Mouse (Mus musculus) limb, embryonic 12.5 days (tissue): ENCODE results near the gene Tspyl3. TPM values are rescaled to one million over a fixed set of nuclear protein-coding genes. Genes with fewer than 3 reads are reported as not detected.

Experiments
- ATAC-seq: fragments of 200-750 bp; cut with Nextera tagmentation; 2 replicates; pipeline ENCODE4 v1.8.0; 2017; ENCODE audit warnings: low read depth, moderate TSS enrichment; ENCODE audit not compliant: insufficient number of reproducible peaks, insufficient read depth, low FRiP score, low TSS enrichment
- H3K27ac ChIP-seq: fragments of 300-500 bp; sonication (generic); 2 replicates; pipeline ENCODE4 v1.5.1; 2016; ENCODE audit warnings: mild to moderate bottlenecking, moderate library complexity
- H3K27me3 ChIP-seq: fragments of 300-500 bp; sonication (generic); 2 replicates; pipeline ENCODE4 v1.6.1; 2016; ENCODE audit warnings: mild to moderate bottlenecking, moderate library complexity
- H3K36me3 ChIP-seq: fragments of 300-500 bp; sonication (generic); 2 replicates; pipeline ENCODE4 v1.6.1; 2016; ENCODE audit warnings: mild to moderate bottlenecking, moderate library complexity
- H3K4me1 ChIP-seq: fragments of 300-500 bp; sonication (generic); replicated peaks from 2 replicates; pipeline ENCODE4 v1.6.1; 2016
- H3K4me2 ChIP-seq: fragments of 300-500 bp; sonication (generic); 2 replicates; pipeline ENCODE4 v1.6.1; 2016; ENCODE audit warnings: mild to moderate bottlenecking, moderate library complexity
- H3K4me3 ChIP-seq: fragments of 300-500 bp; sonication (generic); replicated peaks from 2 replicates; pipeline ENCODE4 v1.5.1; 2016; ENCODE audit warnings: mild to moderate bottlenecking
- H3K9ac ChIP-seq: fragments of 300-500 bp; sonication (generic); replicated peaks from 2 replicates; pipeline ENCODE4 v1.6.1; 2016; ENCODE audit warnings: mild to moderate bottlenecking, moderate library complexity
- H3K9me3 ChIP-seq: fragments of 300-500 bp; sonication (generic); 2 replicates; pipeline ENCODE4 v1.6.1; 2016; ENCODE audit warnings: mild to moderate bottlenecking, moderate library complexity
- WGBS: fragments of 180-500 bp; shearing (Covaris S2); methylation state at CpG from one replicate; pipeline ENCODE4 v1.1.7; 2016; 5-methylcytosine and 5-hydroxymethylcytosine counted together
- polyA plus RNA-seq: library from polyadenylated mRNA; unstranded; fragments of >200 nt; fragmentation: Nextera tagmentation; extraction: Ambion mirVana; gene quantifications from 2 replicates; pipeline ENCODE4 v1.2.1, GENCODE M21; 2016

Tspyl3 gene
- polyA plus RNA-seq, 1 experiment from 2014 or later = 10.3 TPM

DNA sequence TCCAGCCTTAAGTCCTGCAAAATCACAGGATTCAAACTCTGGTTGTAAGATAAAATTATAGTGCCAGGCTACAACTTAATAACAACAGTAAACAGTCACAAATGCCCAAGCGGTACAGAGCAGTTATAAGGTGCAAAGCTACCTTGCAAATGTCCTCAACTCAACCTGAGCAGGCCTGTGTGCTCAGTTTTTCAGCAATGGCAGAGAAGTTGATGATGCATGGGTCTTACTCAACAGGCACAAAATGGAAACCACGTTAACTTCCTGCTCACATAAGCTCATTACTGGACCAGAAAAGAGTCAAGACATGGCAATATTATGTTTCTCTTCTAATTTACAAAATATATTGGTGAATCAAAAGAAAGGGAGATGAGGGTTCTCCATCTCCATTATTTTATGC, 2.7 kb downstream of the Tspyl3 start:
- H3K36me3 ChIP-seq = 0 out of 2 replicates have a peak, but pooled peaks cover 3% of the 10 kb centered on the region
- WGBS = 89% methylated on average over 2 of the region's 2 CpGs
- no peaks in the 10 kb centered on the region for H3K9me3 ChIP-seq
- no peaks in the 10 kb centered on the region for H3K27me3 ChIP-seq
- H3K4me2 ChIP-seq = no peak overlapping the region
- peaks cover 22% of the 10 kb centered on the region for H3K4me1 ChIP-seq
- H3K9ac ChIP-seq = no peak overlapping the region
- H3K4me3 ChIP-seq = no peak overlapping the region
- ATAC-seq = no peak
- no peak overlapping the region for H3K27ac ChIP-seq

DNA sequence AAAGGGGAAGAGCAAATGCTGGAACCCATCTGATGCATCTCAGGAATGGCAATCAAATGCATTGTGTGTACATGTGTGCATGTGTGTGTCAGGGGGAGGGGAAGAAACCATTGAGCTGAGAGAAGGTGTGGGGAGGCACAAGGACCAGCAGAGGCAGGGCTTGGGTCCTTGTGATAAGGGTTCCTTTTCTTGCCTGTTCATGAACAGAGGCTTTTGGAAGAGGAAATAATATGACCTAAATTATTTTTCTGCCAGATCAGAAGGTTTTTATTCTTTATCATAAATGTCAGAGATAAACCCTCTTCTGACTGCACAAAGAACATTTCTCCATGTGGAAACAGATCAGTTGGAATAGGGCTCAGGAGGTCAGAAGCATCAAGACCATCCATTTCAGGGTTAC, 3.1 kb downstream of the Tspyl3 start:
- H3K4me3 ChIP-seq = no peak overlapping the region
- no peak for ATAC-seq
- no peak overlapping the region for H3K27ac ChIP-seq
- no peak overlapping the region for H3K4me2 ChIP-seq
- H3K9ac ChIP-seq = no peak overlapping the region
- H3K27me3 ChIP-seq = no peaks in the 10 kb centered on the region
- H3K9me3 ChIP-seq = no peaks in the 10 kb centered on the region
- H3K4me1 ChIP-seq = peaks cover 22% of the 10 kb centered on the region
- H3K36me3 ChIP-seq = 0 out of 2 replicates have a peak, but pooled peaks cover 3% of the 10 kb centered on the region

DNA sequence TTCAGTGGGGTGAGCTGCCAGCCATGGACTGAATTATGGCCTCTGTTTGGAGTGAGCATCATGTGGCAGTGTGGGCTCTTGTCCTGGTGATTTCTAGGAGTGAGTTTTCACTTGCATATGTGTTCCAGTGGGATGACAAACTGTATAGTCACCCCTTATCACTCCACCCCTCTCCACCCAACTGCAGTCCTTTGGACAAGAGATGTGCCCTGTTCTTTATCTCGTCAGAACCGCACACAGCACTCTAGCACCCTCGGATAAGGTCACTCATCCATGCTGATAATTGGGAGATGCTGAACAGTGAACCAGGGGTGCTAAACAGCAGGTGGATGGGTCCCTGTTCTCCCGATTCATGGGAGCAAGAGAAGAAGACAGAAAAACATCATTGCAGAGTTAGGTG, 3.6 kb downstream of the Tspyl3 start:
- Histone ChIP-seq H3K4me3 (no peak overlapping the region), H3K9ac (no peak overlapping the region), H3K9me3 (no peaks in the 10 kb centered on the region), H3K4me2 (no peak overlapping the region), H3K36me3 (0 out of 2 replicates have a peak, but pooled peaks cover 3% of the 10 kb centered on the region), H3K27me3 (no peaks in the 10 kb centered on the region), H3K4me1 (peaks cover 18% of the 10 kb centered on the region), H3K27ac (no peak overlapping the region)
- WGBS = 85% methylated on average over 4 of the region's 4 CpGs
- no peak for ATAC-seq

DNA sequence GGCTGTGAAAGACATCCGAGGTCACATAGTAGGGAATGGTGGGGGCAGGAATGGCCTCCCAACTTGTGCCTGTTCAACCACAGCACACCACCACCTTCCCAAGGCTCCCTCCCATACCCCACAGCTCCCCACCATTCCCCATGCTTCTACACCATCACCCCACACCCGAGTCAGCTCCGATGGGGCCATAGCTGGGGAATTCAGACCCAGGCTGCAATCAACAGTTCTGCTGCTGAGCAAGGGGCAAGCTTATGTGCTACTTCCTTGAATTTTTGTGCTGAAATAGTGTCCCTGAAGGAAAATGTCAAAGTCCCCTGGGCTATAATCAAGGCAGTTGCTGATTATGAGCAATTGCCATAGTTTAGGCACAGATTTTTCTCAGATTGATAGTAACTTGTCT, 6.7 kb downstream of the Tspyl3 start:
- no peak overlapping the region for H3K4me2 ChIP-seq
- no peaks in the 10 kb centered on the region for H3K27me3 ChIP-seq
- no peak overlapping the region for H3K4me3 ChIP-seq
- no peaks in the 10 kb centered on the region for H3K4me1 ChIP-seq
- WGBS = 81% methylated on average over 3 of the region's 3 CpGs
- H3K9me3 ChIP-seq = no peaks in the 10 kb centered on the region
- ATAC-seq = no peak
- no peak overlapping the region for H3K9ac ChIP-seq
- H3K27ac ChIP-seq = no peak overlapping the region
- H3K36me3 ChIP-seq = 0 out of 2 replicates have a peak, but pooled peaks cover 3% of the 10 kb centered on the region

DNA sequence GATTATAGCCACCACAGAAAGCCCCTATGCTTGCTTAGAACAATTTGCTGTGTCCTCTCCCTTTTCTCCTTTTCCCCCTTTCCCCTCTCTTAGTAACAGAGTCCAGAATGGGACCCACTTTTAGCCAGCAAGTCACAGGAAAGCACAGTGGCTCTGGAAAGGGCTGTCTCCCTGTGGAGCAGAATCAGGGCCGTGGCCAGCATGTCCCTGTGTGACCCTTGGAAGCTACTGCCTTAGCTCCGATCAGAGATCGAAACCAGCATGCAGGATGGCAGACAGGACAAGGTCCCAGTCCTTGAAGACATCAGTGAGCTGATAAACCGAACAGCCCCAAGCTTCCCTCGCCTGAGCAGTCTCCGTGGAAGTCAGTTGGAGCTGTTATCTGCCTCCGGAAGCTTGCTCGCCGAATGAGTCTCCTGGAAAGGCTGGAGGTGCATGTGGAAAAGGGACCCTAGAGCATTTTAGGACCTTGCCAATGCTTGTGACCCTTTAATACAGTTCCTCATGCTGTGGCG, 7.4 kb downstream of the Tspyl3 start:
- Histone ChIP-seq H3K27me3 (no peaks in the 10 kb centered on the region), H3K4me1 (no peaks in the 10 kb centered on the region), H3K9ac (no peak overlapping the region), H3K27ac (no peak overlapping the region), H3K36me3 (0 out of 2 replicates have a peak, but pooled peaks cover 3% of the 10 kb centered on the region), H3K4me3 (no peak overlapping the region), H3K9me3 (no peaks in the 10 kb centered on the region), H3K4me2 (no peak overlapping the region)
- ATAC-seq = no peak
- 88% methylated on average over 10 of the region's 10 CpGs for WGBS

DNA sequence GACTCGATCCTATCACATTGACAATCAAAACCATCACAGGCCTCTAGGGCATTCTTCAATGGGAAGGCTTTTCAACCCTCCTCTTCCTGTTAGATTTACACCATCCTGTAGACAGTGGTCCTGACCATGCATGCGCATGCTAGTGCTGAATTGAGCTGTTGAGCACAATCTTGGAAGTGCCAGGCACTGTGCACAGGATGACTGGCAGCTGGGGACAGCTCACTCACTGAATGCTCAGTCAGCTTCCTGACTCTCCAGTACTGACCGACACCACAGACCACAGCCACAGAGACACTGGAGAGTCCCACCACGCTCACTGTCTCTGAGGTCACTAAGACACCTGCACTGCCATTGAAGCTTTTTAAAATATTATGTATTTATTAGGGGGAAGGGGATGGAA, 9.8 kb downstream of the Tspyl3 start:
- Histone ChIP-seq H3K4me1 (no peaks in the 10 kb centered on the region), H3K9me3 (no peaks in the 10 kb centered on the region), H3K27me3 (no peaks in the 10 kb centered on the region), H3K4me3 (no peak overlapping the region), H3K4me2 (no peak overlapping the region), H3K9ac (no peak overlapping the region), H3K27ac (no peak overlapping the region), H3K36me3 (peaks cover 3% of the 10 kb centered on the region)
- ATAC-seq = no peak
- WGBS = 77% methylated on average over 4 of the region's 4 CpGs

DNA sequence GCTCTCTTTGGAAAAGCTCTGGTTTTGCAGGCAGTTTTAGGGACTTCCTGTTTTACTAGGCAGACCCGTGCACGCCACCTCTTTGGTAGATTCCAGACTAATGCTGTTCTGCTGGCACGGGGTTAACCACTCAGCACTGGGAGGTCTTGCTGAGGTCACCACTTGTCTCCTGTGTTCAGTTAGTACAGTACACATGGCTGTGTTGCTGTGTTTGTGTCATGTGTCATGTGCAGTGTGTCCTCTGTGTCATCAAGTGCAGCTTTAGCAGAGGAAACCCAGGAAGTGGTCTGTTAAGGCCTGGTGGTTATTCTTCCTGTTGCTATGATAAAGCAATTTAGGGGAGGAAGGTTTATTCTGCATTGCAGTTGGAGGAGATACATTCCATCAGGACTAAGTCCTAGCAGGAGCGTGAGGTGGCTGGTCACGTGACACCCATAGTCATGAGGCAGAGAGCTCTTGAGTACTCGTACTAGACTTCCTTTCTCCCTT, 10.4 kb downstream of the Tspyl3 start:
- no peaks in the 10 kb centered on the region for H3K9me3 ChIP-seq
- H3K36me3 ChIP-seq = peaks cover 9% of the 10 kb centered on the region
- no peaks in the 10 kb centered on the region for H3K27me3 ChIP-seq
- 72% methylated on average over 6 of the region's 6 CpGs for WGBS
- no peak overlapping the region for H3K9ac ChIP-seq
- H3K4me3 ChIP-seq = no peak overlapping the region
- no peak overlapping the region for H3K27ac ChIP-seq
- ATAC-seq = no peak
- no peak overlapping the region for H3K4me2 ChIP-seq
- no peaks in the 10 kb centered on the region for H3K4me1 ChIP-seq

DNA sequence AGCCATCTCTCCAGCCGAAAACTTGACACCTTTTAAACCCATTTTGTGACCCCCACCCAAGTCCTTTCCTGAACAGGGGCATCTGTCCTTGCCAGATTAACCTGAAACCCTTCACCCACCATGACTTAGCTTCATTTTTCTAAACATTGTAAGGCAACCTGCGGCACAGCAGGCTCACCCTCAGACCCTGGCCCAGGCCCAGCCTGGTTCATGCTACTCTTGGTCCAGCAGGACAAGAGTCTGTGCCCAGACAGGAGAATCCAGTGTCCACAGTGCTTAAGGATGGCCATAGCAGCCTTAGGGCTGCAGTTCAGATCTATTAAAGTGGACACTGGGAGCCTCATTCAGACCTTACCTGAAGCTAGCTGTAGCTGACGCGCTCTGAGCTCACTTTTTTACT, 11.9 kb downstream of the Tspyl3 start:
- no peak overlapping the region for H3K9ac ChIP-seq
- no peak overlapping the region for H3K4me2 ChIP-seq
- H3K4me1 ChIP-seq = no peaks in the 10 kb centered on the region
- no peaks in the 10 kb centered on the region for H3K9me3 ChIP-seq
- WGBS = 82% methylated on average over 4 of the region's 4 CpGs
- H3K4me3 ChIP-seq = no peak overlapping the region
- no peak overlapping the region for H3K27ac ChIP-seq
- peaks cover 23% of the 10 kb centered on the region for H3K36me3 ChIP-seq
- ATAC-seq = no peak
- no peaks in the 10 kb centered on the region for H3K27me3 ChIP-seq

DNA sequence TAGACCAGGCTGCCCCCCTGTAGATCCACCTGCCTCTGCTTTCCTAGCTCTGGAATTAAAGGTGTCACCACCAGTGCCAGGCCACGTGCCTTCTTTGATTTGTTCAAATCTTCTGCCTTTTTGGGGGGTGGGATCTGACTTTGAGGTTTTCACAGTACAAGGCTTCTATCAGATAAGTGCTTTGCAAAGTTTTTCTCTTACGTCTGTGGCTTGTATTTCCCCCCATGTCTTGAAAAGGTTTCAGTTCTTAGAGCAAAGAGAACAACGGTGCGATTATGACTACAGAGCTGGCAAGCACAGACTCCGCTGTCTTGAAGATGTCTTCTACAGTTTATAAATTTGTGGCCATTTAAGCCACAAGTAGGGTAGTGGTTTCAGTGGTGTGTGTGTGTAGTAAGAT, 13.8 kb downstream of the Tspyl3 start:
- Histone ChIP-seq H3K4me1 (no peaks in the 10 kb centered on the region), H3K27ac (no peak overlapping the region), H3K36me3 (peaks cover 42% of the 10 kb centered on the region), H3K9me3 (no peaks in the 10 kb centered on the region), H3K4me3 (no peak overlapping the region), H3K4me2 (no peak overlapping the region), H3K27me3 (no peaks in the 10 kb centered on the region), H3K9ac (no peak overlapping the region)
- no peak for ATAC-seq
- WGBS = 91% methylated on average over 5 of the region's 5 CpGs

DNA sequence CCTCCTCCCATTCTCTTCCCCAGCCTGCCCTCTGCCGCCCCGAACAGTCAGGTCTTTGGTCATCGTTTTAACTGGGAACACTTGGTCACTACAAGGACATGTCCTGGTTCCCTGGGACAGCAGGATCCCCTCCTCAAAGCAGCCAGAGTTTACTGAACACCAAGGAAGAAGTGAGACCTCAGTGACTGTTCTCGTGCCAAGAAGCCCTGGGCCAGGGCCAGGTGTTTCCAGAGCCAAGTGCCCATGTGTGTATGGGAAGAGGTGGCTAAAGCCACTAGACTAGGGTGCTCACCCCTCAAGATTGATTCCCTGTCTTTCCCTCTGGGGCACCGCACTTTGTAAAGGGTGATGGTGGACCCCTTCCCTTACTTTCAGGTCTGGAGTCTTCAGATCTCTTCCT, 16.0 kb downstream of the Tspyl3 start:
- peaks cover 64% of the 10 kb centered on the region for H3K36me3 ChIP-seq

DNA sequence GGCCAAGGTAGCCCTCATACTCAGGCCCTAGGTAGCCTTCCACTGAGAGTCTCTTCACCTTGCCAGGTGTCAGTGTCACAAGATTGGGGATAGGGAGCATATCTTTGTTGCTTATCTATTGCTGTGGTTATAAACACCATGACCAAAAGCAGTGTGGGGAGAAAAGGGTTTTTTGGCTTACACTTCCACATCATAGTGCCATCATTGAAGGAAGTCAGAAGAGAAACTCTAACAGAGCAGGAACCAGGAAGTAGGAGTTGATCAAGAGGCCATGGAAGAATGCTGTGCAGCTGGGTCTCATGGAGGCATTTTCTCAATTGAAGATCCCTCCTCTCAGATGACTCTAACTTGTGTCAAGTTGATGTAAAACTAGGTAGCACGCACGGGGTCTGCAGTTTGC, 17.1 kb downstream of the Tspyl3 start:
- peaks cover 74% of the 10 kb centered on the region for H3K36me3 ChIP-seq
- no peaks in the 10 kb centered on the region for H3K27me3 ChIP-seq
- no peak overlapping the region for H3K9ac ChIP-seq
- H3K4me2 ChIP-seq = no peak overlapping the region
- ATAC-seq = no peak
- WGBS = 90% methylated on average over 2 of the region's 2 CpGs
- H3K9me3 ChIP-seq = no peaks in the 10 kb centered on the region
- H3K4me3 ChIP-seq = no peak overlapping the region
- no peak overlapping the region for H3K27ac ChIP-seq
- H3K4me1 ChIP-seq = no peaks in the 10 kb centered on the region

More for the DNA sequence above, 16.0 kb downstream of the Tspyl3 start:
- Histone ChIP-seq H3K4me1 (no peaks in the 10 kb centered on the region), H3K27me3 (no peaks in the 10 kb centered on the region), H3K9me3 (no peaks in the 10 kb centered on the region), H3K27ac (no peak overlapping the region), H3K4me2 (no peak overlapping the region), H3K4me3 (no peak overlapping the region), H3K9ac (no peak overlapping the region)
- WGBS = 86% methylated on average over 5 of the region's 5 CpGs
- no peak for ATAC-seq

DNA sequence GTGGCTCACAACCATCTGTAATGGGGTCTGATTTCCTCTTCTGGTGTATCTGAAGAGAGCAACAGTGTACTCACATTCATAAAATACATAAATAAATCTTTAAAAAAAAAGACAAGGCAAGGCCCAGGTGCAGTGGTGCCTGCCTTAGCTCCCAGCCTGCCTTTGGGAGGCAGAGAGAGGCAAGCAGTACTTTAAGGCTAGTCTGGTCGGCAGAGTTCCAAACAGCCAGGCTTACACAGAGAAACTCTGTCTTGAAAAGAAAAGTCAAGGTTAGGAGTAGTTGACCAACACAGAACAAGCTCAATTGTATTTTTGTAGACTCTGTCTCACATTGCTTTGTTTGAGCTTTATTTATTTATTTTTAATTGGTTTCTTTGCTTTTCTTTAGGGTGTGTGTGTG, 22.5 kb downstream of the Tspyl3 start:
- ATAC-seq = no peak
- Histone ChIP-seq H3K36me3 (peaks cover 94% of the 10 kb centered on the region), H3K27me3 (no peaks in the 10 kb centered on the region), H3K4me2 (no peak overlapping the region), H3K27ac (no peak overlapping the region), H3K4me3 (no peak overlapping the region), H3K4me1 (no peaks in the 10 kb centered on the region), H3K9ac (no peak overlapping the region), H3K9me3 (no peaks in the 10 kb centered on the region)
- 79% methylated on average over 1 of the region's 1 CpGs for WGBS
